Mouse (Mus musculus) megakaryocyte, embryonic 14.5 days (primary cell): ENCODE measurements around the gene Fpr1.

Source experiments
- FLI1 ChIP-seq: IDR thresholded peaks from 2 replicates; pipeline ENCODE4 v1.6.1; 2012; ENCODE audit warnings: low read length, inconsistent platforms, mixed read lengths
- GATA1 ChIP-seq: IDR thresholded peaks from 3 replicates; pipeline ENCODE4 v1.6.1; 2012; ENCODE audit warnings: mixed read lengths, low read length, inconsistent platforms, borderline replicate concordance

DNA sequence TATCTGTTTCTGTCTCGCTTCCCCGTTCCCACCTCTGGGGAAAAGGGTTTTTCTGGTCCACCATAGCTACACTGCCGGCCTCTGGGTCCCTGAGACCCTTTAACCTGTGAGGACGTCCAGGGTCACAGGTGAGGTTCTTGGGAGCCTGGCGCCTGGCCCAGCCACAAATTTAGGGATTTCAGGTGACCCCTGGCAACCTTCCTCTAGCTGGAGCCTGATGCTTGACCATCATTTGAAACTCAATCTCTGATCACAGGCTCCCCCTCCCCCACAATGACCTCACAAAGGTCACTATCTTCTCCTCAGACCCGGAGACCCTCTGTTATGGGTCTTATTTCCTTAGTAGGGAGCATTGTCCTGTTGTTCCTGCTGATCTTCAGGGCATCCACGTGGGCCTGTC, 53.0 kb downstream of the Fpr1 start:
- TF ChIP-seq GATA1 (no peak), FLI1 (no peak)
